Mouse (Mus musculus) liver, adult 2 months (tissue): ENCODE measurements around the gene Fbxo9. TPM values are rescaled to one million over a fixed set of nuclear protein-coding genes. Genes with fewer than 3 reads are reported as not detected.
A peak's percentile ranks its signal among the peaks of the same experiment; 100 is the strongest.
"Not testable (repeated sequence)": the region's sequence is repeated elsewhere in the genome, so short reads cannot be mapped to it uniquely, and the experiment has no call there.

Experiments
- DNase-seq: peaks from one replicate; pipeline ENCODE4 v3.0.0-alpha.2; 2011; ENCODE audit warnings: low read depth, low spot score; ENCODE audit errors: extremely low read depth
- H3K27ac ChIP-seq: fragments of 200-500 bp; replicated peaks from 2 replicates; pipeline ENCODE4 v1.5.1; 2012; ENCODE audit warnings: low read depth, mild to moderate bottlenecking, control low read depth, inconsistent platforms, low read length; ENCODE audit not compliant: insufficient read depth
- H3K27me3 ChIP-seq: fragments of 200-500 bp; 2 replicates; pipeline ENCODE4 v1.6.1; 2012; ENCODE audit warnings: mild to moderate bottlenecking, moderate library complexity, low read length, inconsistent platforms; ENCODE audit not compliant: control insufficient read depth, insufficient read depth
- H3K36me3 ChIP-seq: fragments of 200-500 bp; 2 replicates; pipeline ENCODE4 v1.6.1; 2012; ENCODE audit warnings: low read length, inconsistent platforms; ENCODE audit not compliant: control insufficient read depth, insufficient read depth
- H3K4me1 ChIP-seq: fragments of 200-500 bp; 2 replicates; pipeline ENCODE4 v1.6.1; 2011; ENCODE audit warnings: low read length; ENCODE audit not compliant: control insufficient read depth, insufficient read depth
- H3K4me3 ChIP-seq: fragments of 200-500 bp; 2 replicates; pipeline ENCODE4 v1.5.1; 2011; ENCODE audit warnings: low read depth, mild to moderate bottlenecking, control low read depth, low read length, moderate library complexity; ENCODE audit not compliant: insufficient read depth
- H3K79me2 ChIP-seq: fragments of 200-500 bp; 2 replicates; pipeline ENCODE4 v1.6.1; 2012; ENCODE audit warnings: inconsistent platforms, mild to moderate bottlenecking, low read length, moderate library complexity; ENCODE audit not compliant: control insufficient read depth, insufficient read depth
- H3K9ac ChIP-seq: fragments of 200-500 bp; 2 replicates; pipeline ENCODE4 v1.6.1; 2012; ENCODE audit warnings: low read depth, mild to moderate bottlenecking, control low read depth, inconsistent platforms, low read length
- CTCF ChIP-seq: fragments of 200-500 bp; IDR thresholded peaks from 2 replicates; pipeline ENCODE4 v1.5.1; 2011; ENCODE audit warnings: low read depth, low read length, control low read depth
- POLR2A ChIP-seq: fragments of 200-500 bp; IDR thresholded peaks from 2 replicates; pipeline ENCODE4 v1.6.1; 2011; ENCODE audit warnings: low read length, control low read depth; ENCODE audit not compliant: insufficient read depth; ENCODE audit errors: extremely low read depth
- WGBS: fragments of 180-500 bp; shearing (Covaris S2); methylation state at CpG from one replicate; pipeline ENCODE4 v1.1.7; 2018; 5-methylcytosine and 5-hydroxymethylcytosine counted together
- polyA plus RNA-seq: library from polyadenylated mRNA; depleted of rRNA; stranded (reverse); fragments of >200 nt; gene quantifications from 2 replicates; pipeline ENCODE4 v1.2.3, GENCODE M21; 2012; rRNA removed
- total RNA-seq: library from RNA; depleted of rRNA; stranded (reverse); fragments of >200 nt; gene quantifications from 2 replicates; pipeline ENCODE4 v1.2.3, GENCODE M21; 2014; rRNA removed

Gene Fbxo9
- total RNA-seq (80.5 and 99.3 TPM in 2 replicates), polyA plus RNA-seq (83.4 and 107 TPM in 2 replicates)

- H3K79me2 ChIP-seq, result peaks cover 19% of the 10 kb centered on the region
- WGBS, result under 1% methylated on average over 20 of the region's 20 CpGs
- peak within 1 kb of the TSS; percentile 71 for H3K4me3 ChIP-seq
- H3K4me1 ChIP-seq, result peaks cover 27% of the 10 kb centered on the region
- H3K36me3 ChIP-seq, result peaks cover 7% of the 10 kb centered on the region; the same call in 1 of the 2 replicates
- peak; percentile 98 for DNase-seq
- TF ChIP-seq POLR2A (no peak), CTCF (no peak)
- H3K27ac ChIP-seq, result peak within 1 kb of the TSS; percentile 89
- peak within 1 kb of the TSS; percentile 95 for H3K9ac ChIP-seq
- no peaks in the 10 kb centered on the region for H3K27me3 ChIP-seq
Measured at GRCm38 (mm10) chr9:78108796-78109239, at the start of gene Fbxo9, which contains the start of gene Ick. Gene Fbxo9, minus strand, starts transcription at chr9:78109065. Gene Ick, plus strand, starts transcription at chr9:78109192.

GRCm38 (mm10) chr9:78157221-78157620 lies 48.4 kb upstream of the Fbxo9 start:
- peak; percentile 94 for DNase-seq
- 18% methylated on average over 1 of the region's 1 CpGs for WGBS
- H3K36me3 ChIP-seq, result peaks cover 19% of the 10 kb centered on the region; the same call in 1 of the 2 replicates
- H3K79me2 ChIP-seq, result no peaks in the 10 kb centered on the region
- H3K4me1 ChIP-seq, result peaks cover 19% of the 10 kb centered on the region
- peak overlapping the region; percentile 72 for H3K27ac ChIP-seq
- H3K4me3 ChIP-seq, result no peak overlapping the region
- TF ChIP-seq POLR2A, result no peak
- no peak for TF ChIP-seq CTCF
- no peak overlapping the region for H3K9ac ChIP-seq
- H3K27me3 ChIP-seq, result no peaks in the 10 kb centered on the region

GRCm38 (mm10) chr9:78154211-78154977 lies 45.5 kb upstream of the Fbxo9 start:
- 27% methylated on average over 11 of the region's 11 CpGs for WGBS

GRCm38 (mm10) chr9:78149770-78150169 lies 40.9 kb upstream of the Fbxo9 start:
- WGBS, result 69% methylated on average over 2 of the region's 2 CpGs
- not testable (repeated sequence) for DNase-seq

More at GRCm38 (mm10) chr9:78154211-78154977, 45.5 kb upstream of the Fbxo9 start:
- Histone ChIP-seq H3K27me3 (no peaks in the 10 kb centered on the region), H3K4me1 (peaks cover 19% of the 10 kb centered on the region), H3K36me3 (peaks cover 10% of the 10 kb centered on the region; the same call in 1 of the 2 replicates), H3K4me3 (no peak overlapping the region), H3K79me2 (no peaks in the 10 kb centered on the region), H3K9ac (peak overlapping the region; percentile 44), H3K27ac (peak overlapping the region; percentile 68)
- no peak for DNase-seq
- TF ChIP-seq CTCF (no peak), POLR2A (no peak)

GRCm38 (mm10) chr9:78148149-78148548 lies 39.3 kb upstream of the Fbxo9 start:
- Histone ChIP-seq H3K4me3 (no peak overlapping the region), H3K9ac (no peak overlapping the region), H3K27me3 (no peaks in the 10 kb centered on the region), H3K36me3 (peaks cover 6% of the 10 kb centered on the region; the same call in 1 of the 2 replicates), H3K4me1 (no peaks in the 10 kb centered on the region), H3K27ac (no peak overlapping the region), H3K79me2 (no peaks in the 10 kb centered on the region)
- TF ChIP-seq CTCF (no peak), POLR2A (no peak)
- DNase-seq, result no peak
- 96% methylated on average over 6 of the region's 6 CpGs for WGBS

More at GRCm38 (mm10) chr9:78149770-78150169, 40.9 kb upstream of the Fbxo9 start:
- not testable (repeated sequence) for H3K27ac ChIP-seq, H3K27me3 ChIP-seq, H3K4me3 ChIP-seq, H3K79me2 ChIP-seq, H3K36me3 ChIP-seq, H3K9ac ChIP-seq, H3K4me1 ChIP-seq

- Histone ChIP-seq H3K27me3 (no peaks in the 10 kb centered on the region), H3K36me3 (peaks cover 16% of the 10 kb centered on the region; the same call in 1 of the 2 replicates), H3K4me1 (no peaks in the 10 kb centered on the region), H3K9ac (no peak overlapping the region), H3K27ac (no peak overlapping the region), H3K79me2 (no peaks in the 10 kb centered on the region), H3K4me3 (no peak overlapping the region)
- TF ChIP-seq CTCF (no peak), POLR2A (no peak)
- 93% methylated on average over 6 of the region's 6 CpGs for WGBS
- no peak for DNase-seq
Measured at GRCm38 (mm10) chr9:78146627-78147026, 37.8 kb upstream of the Fbxo9 start.
